Mouse (Mus musculus): ENCODE measurements around the gene Rpl11.
"Not testable (repeated sequence)": the region's sequence is repeated elsewhere in the genome, so short reads cannot be mapped to it uniquely, and the experiment has no call there.

Gene Rpl11

DNA sequence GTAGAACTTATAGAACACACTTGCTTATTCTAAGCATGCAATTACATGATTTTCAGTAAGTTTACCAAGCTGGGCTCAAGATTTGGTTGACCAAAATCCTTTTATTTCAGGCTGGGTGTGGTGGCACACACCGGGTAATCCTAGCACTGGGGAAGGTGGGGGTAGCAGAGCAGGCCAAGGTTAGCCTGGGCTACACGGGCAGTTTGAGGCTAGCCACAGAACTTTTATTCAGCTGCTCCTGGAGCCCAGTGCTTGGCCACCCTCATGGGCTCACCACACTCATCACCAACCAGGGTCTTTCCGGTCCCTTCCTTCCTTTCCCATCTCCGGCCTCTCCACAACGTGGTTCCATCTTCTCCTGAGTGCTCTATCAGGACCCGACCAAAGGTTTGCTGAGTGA is 17.4 kb upstream of the Rpl11 start:
- DNase-seq (ENCODE audit: low spot score in 2 of 2): no peak

DNA sequence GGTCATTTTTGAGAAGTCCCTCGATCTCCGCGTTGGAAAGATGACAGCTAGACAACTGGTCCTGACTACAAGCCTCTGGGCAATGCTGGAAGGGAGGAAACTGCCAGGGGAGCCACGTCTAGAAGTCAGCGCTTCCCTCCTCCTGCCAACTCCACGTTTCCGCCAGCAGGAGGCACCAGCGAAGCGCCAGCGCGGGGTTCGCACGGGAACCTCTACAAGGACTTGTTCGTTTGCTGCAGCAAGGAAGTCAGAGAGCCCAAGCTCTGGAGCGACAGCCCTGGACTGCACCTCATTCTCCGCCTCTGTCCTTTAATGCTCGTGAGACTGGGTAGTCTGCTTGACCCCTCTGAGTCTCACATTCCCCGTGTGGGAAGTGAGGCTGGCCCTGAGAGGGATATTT is 16.7 kb upstream of the Rpl11 start:
- DNase-seq (ENCODE audit: low spot score in 2 of 2): peak; percentile 81 to 87

DNA sequence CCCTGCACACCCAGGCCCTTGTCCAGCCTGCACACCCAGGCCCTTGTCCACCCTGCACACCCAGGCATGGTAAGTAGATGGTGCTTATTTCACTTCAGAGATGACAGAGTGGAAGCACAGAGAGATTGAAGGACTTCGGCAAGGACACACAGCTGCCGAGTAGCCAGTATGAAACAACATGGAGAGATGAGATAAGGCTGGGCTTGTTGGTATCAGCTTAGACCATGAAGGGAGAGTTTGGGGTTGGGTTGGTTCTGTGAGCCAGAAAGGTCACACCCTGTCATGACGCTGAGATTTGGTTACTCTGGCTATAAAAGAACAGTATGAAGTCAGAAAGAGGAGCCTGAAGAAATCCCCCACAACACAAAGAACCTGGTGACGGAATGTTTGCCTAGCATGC is 16.1 kb upstream of the Rpl11 start:
- DNase-seq (ENCODE audit: low spot score in 2 of 2): no peak

DNA sequence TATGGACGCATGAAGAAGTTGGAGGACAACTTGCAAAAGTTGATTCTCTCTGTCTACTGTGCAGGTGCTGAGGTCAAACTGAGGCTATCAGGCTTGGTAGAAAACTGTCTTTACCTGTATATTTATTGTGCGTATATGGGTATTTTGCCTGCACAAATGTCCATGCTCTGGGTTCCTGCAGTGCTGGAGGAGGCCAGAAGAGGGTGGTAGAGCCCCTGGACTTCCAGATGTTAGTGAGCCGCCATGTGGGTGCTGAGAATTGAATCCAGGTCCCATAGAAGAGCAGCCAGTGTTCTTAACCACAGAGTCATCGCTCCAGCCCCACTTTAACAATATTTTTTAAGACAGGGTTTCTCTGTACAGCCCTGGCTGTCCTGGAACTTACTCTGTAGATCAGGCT is 9.9 kb upstream of the Rpl11 start:
- DNase-seq (ENCODE audit: low spot score in 2 of 2): no peak

DNA sequence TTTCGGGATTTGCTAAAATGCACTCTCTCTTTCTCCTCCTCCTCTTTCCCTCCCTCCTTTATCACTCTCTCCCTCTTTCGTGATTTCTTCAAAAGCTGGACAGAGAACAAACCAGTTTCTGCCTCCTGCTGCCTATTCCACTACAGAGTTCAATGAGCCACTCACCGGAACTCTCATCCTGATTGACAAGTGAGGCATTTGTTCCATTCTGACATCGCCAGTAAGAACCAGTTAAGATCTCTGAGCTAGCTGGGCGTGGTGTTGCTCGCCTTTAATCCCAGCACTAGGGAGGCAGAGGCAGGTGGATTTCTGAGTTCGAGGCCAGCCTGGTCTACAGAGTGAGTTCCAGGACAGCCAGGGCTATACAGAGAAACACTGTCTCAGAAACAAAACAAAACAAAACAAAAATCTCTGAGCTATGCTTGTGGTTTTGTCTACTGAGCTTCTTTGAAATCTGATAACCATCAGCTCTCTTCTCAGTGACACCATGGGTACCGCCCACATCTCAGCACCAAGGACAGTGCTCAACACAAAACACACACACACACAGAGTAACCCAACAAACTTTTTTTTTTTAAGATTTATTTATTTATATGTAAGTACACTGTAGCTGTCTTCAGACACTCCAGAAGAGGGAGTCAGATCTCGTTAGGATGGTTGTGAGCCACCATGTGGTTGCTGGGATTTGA is 6.7 kb upstream of the Rpl11 start:
- DNase-seq (ENCODE audit: low spot score in 2 of 2): not testable (repeated sequence)

DNA sequence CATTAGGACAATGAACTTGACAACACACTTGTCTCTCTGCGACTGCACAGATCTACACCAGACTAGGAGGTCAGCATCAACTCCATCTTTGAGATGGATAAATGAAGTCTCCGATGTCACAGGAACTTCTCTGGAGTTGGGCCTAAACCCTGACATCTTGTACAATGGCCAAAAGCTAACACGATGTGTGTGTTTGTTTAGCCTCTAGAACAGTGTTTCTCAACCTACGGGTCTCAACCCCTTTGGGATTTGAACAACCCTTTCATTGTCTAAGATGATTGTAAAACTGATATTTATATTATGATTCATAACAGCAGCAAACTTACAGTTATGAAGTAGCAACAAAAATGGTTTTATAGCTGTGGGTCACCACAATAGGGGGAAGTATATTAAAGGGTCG is 4.7 kb upstream of the Rpl11 start:
- no peak for DNase-seq (ENCODE audit: low spot score in 2 of 2)

DNA sequence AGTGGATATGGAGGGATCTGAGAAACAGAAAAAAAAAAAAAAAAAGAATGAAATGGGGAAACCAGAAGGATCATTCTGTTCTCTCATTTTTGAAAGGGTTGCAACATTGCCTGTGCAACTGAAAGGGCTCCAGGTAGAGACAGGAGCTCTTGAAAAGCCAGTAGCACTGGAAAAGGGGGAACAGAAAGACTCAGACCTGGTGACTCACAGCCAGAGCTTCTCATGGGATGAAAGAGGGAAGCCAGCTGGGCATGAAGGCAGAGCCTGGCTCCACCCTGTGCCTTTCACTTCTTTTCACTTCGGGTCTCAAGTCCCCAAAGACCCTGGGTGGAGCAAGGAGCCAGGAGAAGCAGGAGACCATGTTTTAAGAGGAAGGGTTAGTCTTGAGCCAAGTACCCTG is 2.8 kb upstream of the Rpl11 start:
- no peak for DNase-seq (ENCODE audit: low spot score in 2 of 2)

DNA sequence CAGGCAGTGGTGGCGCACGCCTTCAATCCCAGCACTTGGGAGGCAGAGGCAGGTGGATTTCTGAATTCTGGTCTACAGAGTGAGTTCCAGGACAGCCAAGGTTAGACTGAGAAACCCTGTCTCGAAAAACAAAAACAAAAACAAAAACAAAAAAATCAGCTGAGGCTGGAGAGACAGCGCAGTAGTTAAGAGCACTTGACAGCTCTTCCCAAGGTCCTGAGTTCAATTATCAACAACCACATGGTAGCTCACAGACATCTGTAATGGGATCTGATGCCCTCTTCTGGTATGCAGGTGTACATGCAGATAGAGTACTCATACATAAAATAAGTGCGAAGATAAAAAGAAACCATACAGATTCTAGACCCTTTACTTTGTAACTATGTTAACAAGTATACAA is 615 bp upstream of the Rpl11 start:
- DNase-seq (ENCODE audit: low spot score in 2 of 2): no peak

DNA sequence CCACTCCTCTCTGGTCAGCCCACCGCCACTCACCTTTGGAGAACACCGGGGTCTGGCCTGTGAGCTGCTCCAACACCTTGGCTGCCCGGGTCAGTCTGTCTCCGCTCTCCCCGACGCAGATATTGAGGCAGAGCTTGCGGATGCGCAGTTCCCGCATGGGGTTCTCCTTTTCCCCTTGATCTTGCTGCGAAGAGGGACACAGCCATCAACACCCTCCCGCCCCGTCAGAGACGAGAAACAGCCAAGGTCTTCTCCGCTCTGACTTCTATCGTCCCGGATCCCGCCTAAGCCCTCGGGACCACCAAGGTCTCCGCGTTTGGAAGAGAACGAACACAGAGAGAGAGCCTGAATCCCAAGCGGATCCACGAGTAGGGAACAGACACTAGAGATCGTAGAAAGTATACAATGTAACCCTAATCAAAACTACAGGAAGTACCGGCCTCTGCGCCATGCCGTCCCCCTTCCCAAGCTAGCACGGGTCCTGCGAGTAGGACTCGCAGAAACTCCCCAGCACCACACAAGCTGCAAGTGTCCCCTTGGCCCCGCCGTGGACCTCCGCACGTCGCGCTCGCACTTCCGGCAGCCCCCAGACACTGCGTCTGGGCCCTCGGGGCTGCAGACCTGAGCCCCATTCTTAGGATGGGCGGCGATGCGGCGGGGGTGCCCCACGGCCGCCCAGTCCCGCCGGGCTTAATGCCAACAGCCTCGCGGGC is 538 bp downstream of the Rpl11 start:
- no peak for DNase-seq (ENCODE audit: low spot score in 2 of 2)

DNA sequence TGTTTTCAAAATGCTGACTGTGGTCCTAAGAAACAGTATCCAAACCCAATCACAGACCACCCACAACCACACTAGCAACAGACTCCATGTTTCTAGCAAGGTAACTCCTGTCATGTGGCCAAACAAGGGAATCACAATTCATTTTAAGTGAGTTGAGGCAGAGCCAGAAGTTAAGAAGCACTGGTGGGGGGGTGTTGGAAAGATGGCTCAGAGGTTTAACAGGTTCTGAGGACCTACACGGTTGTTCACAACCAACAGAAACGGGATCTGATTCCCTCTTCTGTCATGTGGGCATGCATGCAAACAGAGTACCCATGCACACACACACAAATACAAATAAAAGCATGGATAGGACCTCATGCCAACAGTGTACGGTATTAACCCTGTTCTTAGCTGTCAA is 1.2 kb downstream of the Rpl11 start:
- DNase-seq (ENCODE audit: low spot score in 2 of 2): no peak

DNA sequence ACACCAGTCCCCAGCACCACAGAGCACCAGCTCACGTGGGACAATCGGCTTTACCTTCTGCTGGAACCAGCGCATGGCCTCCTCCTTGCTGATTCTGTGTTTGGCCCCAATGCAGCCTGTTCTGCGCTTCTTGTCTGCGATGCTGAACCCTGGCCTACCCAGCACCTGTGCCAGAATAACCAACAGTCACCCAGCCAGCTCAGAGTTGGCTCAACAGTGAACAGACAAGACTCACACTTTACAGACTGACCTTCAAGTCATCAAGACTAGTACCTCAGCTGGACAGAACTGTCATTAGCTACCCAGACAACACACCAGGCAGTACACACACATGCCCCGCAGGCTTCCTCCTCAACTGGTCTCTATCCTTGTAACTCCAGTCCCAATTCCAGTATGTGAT is 3.0 kb downstream of the Rpl11 start:
- no peak for DNase-seq (ENCODE audit: low spot score in 2 of 2)

DNA sequence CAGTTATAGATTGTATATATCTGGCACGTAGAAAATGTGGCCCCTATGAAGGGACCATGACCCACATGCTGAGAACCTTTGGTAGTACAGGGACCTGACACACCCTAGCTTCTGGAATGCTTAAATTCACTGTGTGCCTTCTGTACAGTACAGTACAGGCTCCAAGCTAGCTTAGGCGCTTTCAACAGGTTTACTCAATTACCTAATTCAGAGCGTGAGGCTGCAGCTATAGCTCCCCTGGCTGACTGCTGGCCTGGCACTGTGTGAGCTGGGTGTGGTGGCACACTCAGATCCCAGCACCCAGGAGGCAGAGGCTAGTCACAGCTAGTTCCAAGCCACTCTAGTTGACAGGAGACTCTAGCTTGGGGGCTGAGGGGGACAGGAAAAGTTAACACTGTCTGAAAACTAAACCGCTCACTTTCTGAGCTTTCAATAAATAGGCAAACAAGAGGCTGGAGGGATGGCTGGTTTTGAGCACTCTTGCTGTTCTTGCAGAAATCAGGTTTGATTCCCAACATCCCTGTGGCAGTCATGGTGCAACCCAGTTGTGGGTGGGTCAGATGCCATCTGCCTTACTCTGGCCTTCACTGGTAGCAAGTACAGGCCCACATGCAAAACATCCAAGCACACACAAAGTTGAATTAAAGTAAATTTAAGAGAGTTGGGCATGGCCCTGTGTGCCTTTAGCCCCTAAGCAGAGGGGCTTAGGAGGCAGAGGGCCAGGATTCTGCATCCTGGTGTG is 4.8 kb downstream of the Rpl11 start:
- no peak for DNase-seq (ENCODE audit: low spot score in 2 of 2)

DNA sequence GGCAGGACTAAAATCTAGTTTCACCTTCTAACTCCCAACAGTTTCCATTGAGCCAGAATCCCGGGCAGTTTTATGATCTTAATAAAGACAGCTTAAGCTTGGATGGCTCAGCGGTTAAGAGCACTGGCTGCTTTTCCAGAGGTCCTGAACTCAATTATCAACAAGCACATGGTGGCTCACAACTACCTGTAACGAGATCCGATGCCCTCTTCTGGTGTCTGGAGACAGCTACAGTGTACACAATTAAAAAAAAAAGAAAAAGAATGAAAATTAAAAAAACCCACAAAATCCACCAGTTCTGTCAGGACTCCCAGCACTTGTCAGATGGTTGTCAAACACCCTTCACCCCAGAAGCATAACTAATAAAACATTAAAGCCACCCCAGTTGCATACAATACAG is 5.6 kb downstream of the Rpl11 start:
- peak in 1 of 2 experiments; percentile 2 for DNase-seq (ENCODE audit: low spot score in 2 of 2)

DNA sequence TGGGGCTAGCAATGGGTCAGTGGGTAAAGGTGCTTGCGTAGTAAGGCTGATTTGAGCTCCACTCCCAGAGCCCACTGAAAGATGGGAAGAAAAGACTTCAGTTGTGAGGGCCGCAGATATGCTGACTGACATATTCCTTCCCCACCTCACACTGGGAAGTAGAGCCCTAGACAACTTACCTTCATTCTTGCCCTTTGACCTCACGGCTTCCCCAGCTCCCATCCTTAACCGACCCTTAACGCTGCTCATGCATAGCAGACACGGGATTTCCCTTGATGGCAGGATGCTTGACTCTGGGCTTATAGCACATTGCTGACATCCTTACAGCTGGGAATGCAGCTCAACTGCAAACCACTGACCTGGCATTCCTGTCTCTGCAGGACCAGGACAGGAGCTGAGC is 6.3 kb downstream of the Rpl11 start:
- DNase-seq (ENCODE audit: low spot score in 2 of 2): no peak

DNA sequence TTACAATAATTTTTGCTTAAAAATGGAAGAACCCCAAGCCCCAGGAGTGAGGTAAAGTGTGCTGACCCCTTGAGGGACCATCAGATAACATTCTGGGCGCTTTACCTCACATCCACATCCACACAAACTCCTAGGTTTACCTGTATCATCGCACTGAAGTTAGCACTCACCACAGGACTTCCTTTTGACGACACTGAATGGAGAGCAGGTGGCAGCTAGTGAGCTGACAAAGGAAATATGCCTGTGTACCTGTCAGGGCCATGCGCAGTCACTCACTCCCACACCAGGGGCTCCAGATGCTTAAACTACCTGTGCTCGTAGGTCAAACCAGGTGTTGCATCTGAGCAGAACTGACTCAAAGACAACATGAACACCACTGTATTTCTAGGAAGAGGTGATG is 8.1 kb downstream of the Rpl11 start:
- DNase-seq (ENCODE audit: low spot score in 2 of 2): peak in 1 of 2 experiments; percentile 27

DNA sequence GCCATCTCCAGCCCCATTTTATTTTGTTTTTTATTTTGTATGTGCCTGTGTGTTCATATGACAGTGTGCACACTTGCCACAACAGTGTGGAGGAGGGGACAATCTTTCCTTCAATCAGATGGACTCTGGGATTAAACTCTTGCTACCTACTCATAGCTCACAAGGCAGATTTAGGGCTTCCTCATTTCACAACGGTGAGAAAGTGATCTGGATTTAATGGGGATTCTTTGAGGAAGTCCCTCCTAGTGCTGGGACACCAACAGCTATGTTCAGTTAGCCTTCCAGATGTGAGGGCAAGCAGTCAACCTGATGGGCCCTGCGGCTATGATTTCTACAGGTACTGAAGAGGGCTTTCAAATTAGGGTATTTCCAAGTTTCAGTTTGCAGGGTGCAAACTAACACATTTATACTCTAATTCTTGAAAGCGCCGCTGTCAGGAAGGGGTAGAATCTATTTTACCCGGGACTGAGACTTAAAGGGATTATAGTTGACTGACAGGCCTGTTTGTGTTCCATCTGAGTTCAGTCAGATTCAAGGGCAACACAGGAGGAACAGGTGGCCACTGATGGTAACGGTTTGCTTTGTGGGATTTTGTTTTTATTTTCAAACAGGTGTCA is 9.3 kb downstream of the Rpl11 start:
- DNase-seq (ENCODE audit: low spot score in 2 of 2): peak in 1 of 2 experiments; percentile 35

DNA sequence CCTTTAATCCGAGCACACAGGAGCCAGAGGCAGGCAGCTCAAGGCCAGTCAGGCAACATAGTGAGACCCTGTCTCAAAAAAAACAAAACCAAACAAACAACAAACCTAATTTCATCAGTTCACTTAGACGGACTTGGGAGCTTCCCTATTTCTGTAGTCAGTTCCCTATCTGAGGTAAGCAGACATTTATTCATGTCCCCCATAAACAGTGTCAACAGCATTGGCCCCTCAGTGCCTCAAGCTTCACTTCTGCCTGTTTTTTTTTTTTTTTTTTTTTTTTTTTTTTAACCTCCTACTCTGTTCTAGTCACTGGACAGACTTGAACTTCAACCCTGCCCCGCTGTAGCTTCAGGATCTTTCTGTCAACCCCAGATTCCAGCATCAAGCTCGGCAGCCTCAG is 18.1 kb downstream of the Rpl11 start:
- DNase-seq (ENCODE audit: low spot score in 2 of 2): no peak

DNA sequence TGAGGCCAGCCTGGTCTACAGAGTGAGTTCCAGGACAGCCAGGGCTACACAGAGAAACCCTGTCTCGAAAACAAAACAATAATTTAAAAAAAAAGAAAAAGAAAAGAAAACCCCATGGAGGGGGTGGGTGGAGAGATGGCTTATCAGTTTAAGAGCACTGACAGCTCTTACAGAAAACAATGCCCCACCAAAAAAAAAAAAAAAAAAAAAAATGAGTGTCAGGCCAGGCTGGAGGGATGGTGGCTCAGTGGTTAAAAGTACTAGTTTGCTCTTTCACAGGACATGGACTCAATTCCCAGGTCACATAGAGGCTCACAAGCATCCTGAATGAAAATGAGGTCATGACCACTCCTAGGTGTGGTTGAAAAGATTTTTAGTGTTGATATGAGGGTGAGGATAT is 20.0 kb downstream of the Rpl11 start:
- no peak for DNase-seq (ENCODE audit: low spot score in 2 of 2)

DNA sequence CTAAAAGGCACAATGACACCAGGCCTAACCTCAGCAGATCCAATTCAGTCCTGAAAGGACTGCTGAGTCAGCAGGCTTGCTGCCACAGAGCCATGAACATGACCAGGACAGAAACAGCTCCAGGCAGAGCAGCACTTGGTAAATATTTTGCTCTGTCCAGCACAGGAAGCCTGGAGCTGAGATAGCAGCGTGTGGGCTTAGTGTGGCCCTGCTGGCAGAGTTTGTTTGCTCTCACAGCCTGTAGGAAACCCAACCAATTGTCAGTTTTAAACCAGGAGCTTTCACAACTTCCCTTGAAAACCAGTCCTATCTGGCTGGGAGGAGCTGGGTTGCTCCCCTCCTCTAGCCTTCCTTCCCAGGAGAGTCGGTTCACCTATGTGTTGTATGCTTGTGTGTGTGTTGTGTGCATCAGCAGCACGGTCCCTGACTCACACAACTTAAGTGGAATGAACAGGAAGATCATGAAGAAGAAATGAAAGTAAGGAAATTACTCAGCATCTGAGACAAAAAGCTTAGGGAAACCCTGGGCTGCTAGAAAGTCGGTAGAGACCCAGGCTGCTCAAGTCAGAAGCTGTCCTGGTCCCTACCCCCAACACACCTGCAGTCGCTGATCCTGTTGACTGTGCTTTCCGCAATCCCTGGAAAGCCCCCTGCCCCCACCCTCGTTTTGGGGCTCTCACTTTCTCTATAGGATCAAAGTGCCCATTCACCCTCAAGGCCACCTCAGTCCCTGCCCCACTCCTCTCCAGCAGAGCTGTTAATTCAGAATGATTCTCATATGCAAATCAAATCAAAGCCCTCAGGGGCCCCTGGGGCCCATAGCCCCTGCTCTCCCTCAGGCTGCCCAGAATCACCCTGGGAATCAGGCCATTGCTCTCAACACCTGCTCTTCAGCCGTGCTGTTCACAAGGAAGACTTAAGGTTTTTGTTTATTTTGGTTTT is 22.0 kb downstream of the Rpl11 start:
- DNase-seq (ENCODE audit: low spot score in 2 of 2): peak in 1 of 2 experiments; percentile 7

DNA sequence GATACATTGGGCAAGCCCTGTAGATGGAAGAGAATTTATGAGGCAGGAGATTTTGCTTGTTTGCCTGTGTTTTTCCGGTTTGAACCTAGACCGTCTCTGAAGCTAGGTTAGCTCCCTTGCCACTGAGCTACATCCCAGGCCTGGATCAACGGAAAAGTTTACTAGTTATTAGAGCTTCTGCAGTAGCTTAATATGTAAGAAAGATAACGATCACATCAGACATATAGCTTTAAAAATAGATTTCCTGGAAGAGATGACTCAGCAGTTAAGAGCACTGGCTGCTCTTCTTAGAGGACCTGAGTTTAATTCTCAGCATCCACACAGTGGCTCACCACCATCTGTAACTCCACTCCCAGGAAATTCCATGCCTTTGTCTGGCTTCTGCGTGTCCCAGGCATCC is 24.5 kb downstream of the Rpl11 start:
- no peak for DNase-seq (ENCODE audit: low spot score in 2 of 2)

DNA sequence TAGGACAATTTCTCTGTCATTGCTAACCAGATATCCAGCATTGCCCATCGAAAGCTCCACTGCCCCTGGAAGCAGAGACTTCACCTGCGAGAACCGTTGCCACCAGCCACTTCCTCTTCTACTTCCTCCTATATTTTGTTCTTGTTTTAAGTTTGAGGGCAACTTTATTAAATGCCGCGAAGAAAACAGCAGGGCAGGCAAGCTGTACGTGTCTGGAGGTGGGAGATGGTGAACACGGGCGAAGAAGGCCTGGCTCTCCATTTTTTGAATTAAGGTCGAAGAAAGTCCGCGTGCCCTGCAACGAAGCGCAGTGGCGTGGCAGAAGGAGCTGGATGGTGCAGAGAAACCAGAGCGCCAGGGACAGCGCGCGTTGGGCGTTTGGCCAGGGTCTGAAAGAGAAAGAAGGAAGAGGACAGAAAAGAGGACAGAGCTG is 25.1 kb downstream of the Rpl11 start:
- DNase-seq (ENCODE audit: low spot score in 2 of 2): peak in 1 of 2 experiments; percentile 38
